Mouse (Mus musculus): ENCODE measurements around the gene Hs6st3. TPM values are rescaled to one million over a fixed set of nuclear protein-coding genes. Genes with fewer than 3 reads are reported as not detected.

The Hs6st3 gene
- polyA plus RNA-seq, 1 experiment from 2014 or later = 0.08 TPM

DNA sequence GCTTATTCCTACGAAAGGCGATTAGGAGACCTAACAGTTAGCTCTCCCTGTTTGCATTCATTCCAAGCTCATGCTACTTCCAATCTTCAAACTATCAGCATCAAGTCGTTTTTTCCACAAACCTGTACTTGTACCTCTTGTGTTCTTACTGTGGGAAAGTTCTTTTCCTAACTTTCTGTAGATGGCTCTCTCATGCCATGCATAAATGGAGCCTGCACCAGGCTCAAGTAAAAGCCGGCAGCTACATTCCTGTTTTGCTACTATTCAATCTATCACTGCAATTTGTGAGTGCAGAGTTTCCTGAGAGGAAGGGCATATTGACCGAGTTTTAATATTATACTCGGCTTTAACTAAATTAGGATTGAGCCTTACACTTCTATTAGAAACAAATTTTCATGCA is 25.6 kb upstream of the Hs6st3 start:
- H3K4me3 ChIP-seq (replicated peaks; ENCODE audit: low read depth, low read length) = no peak overlapping the region
- no peaks in the 10 kb centered on the region for H3K36me3 ChIP-seq (ENCODE audit: insufficient read depth, low read length)
- no peak overlapping the region for H3K9ac ChIP-seq (ENCODE audit: low read depth, low read length)
- no peaks in the 10 kb centered on the region for H3K9me3 ChIP-seq (replicated peaks; ENCODE audit: low read length)
- H3K4me1 ChIP-seq (replicated peaks; ENCODE audit: insufficient read depth, low read length) = no peaks in the 10 kb centered on the region
- no peak overlapping the region for H3K4me2 ChIP-seq (ENCODE audit: low read length)
- peak; percentile 21; the same call in 1 of the 2 replicates for TF ChIP-seq CTCF (IDR thresholded peaks at IDR 0.05; ENCODE audit: low read depth)
- H3K27ac ChIP-seq = no peak overlapping the region
- ATAC-seq (replicated peaks; ENCODE audit: low FRiP score, low read depth) (no peak), DNase-seq (ENCODE audit: low spot score) (no peak)
- no peaks in the 10 kb centered on the region for H3K27me3 ChIP-seq (ENCODE audit: insufficient read depth, low read length)
- 68% methylated on average over 6 of the region's 6 CpGs for WGBS

GRCm38 (mm10) chr14:119123582-119123981 is 14.6 kb upstream of the Hs6st3 start:
- no peak for TF ChIP-seq CTCF (IDR thresholded peaks at IDR 0.05; ENCODE audit: low read depth)
- DNase-seq (ENCODE audit: low spot score) = peak; percentile 57
- Histone ChIP-seq H3K36me3 (ENCODE audit: insufficient read depth, low read length) (no peaks in the 10 kb centered on the region), H3K9me3 (replicated peaks; ENCODE audit: low read length) (no peaks in the 10 kb centered on the region), H3K27me3 (ENCODE audit: insufficient read depth, low read length) (no peaks in the 10 kb centered on the region), H3K4me1 (replicated peaks; ENCODE audit: insufficient read depth, low read length) (peaks cover 2% of the 10 kb centered on the region; the same call in 1 of the 2 replicates), H3K9ac (ENCODE audit: low read depth, low read length) (0 out of 2 replicates have a peak overlapping the region, but pooled peaks have one; percentile 41), H3K4me3 (replicated peaks; ENCODE audit: low read depth, low read length) (peak overlapping the region; percentile 36), H3K27ac (no peak overlapping the region), H3K4me2 (ENCODE audit: low read length) (peak overlapping the region; percentile 64)
- ATAC-seq (replicated peaks; ENCODE audit: low FRiP score, low read depth) = peak; percentile 41; the same call in 1 of the 2 replicates
- 5% methylated on average over 12 of the region's 12 CpGs for WGBS

- ATAC-seq (replicated peaks; ENCODE audit: low FRiP score, low read depth) (peak; percentile 77), DNase-seq (ENCODE audit: low spot score) (peak; percentile 78)
- no peaks in the 10 kb centered on the region for H3K36me3 ChIP-seq (ENCODE audit: insufficient read depth, low read length)
- TF ChIP-seq CTCF (IDR thresholded peaks at IDR 0.05; ENCODE audit: low read depth) = peak; percentile 82
- WGBS = 26% methylated on average over 3 of the region's 3 CpGs
- H3K9ac ChIP-seq (ENCODE audit: low read depth, low read length) = no peak overlapping the region
- no peaks in the 10 kb centered on the region for H3K9me3 ChIP-seq (replicated peaks; ENCODE audit: low read length)
- peak overlapping the region; percentile 64 for H3K4me2 ChIP-seq (ENCODE audit: low read length)
- no peaks in the 10 kb centered on the region for H3K27me3 ChIP-seq (ENCODE audit: insufficient read depth, low read length)
- peak overlapping the region; percentile 36 for H3K4me3 ChIP-seq (replicated peaks; ENCODE audit: low read depth, low read length)
- peaks cover 2% of the 10 kb centered on the region; the same call in 1 of the 2 replicates for H3K4me1 ChIP-seq (replicated peaks; ENCODE audit: insufficient read depth, low read length)
- no peak overlapping the region for H3K27ac ChIP-seq
Observed at GRCm38 (mm10) chr14:119124061-119124460, 14.1 kb upstream of the Hs6st3 start.

GRCm38 (mm10) chr14:119125840-119126239 is 12.3 kb upstream of the Hs6st3 start:
- TF ChIP-seq CTCF (IDR thresholded peaks at IDR 0.05; ENCODE audit: low read depth) = no peak
- H3K4me2 ChIP-seq (ENCODE audit: low read length) = no peak overlapping the region
- ATAC-seq (replicated peaks; ENCODE audit: low FRiP score, low read depth) = no peak
- peaks cover 2% of the 10 kb centered on the region; the same call in 1 of the 2 replicates for H3K4me1 ChIP-seq (replicated peaks; ENCODE audit: insufficient read depth, low read length)
- no peak overlapping the region for H3K4me3 ChIP-seq (replicated peaks; ENCODE audit: low read depth, low read length)
- H3K36me3 ChIP-seq (ENCODE audit: insufficient read depth, low read length) = no peaks in the 10 kb centered on the region
- no peak for DNase-seq (ENCODE audit: low spot score)
- 56% methylated on average over 4 of the region's 4 CpGs for WGBS
- H3K9ac ChIP-seq (ENCODE audit: low read depth, low read length) = no peak overlapping the region
- H3K27me3 ChIP-seq (ENCODE audit: insufficient read depth, low read length) = no peaks in the 10 kb centered on the region
- H3K9me3 ChIP-seq (replicated peaks; ENCODE audit: low read length) = no peaks in the 10 kb centered on the region
- no peak overlapping the region for H3K27ac ChIP-seq

GRCm38 (mm10) chr14:119127330-119127729 is 10.8 kb upstream of the Hs6st3 start:
- peak; percentile 34; the same call in 1 of the 2 replicates for ATAC-seq (replicated peaks; ENCODE audit: low FRiP score, low read depth)
- no peak for DNase-seq (ENCODE audit: low spot score)
- no peak for TF ChIP-seq CTCF (IDR thresholded peaks at IDR 0.05; ENCODE audit: low read depth)
- WGBS = 95% methylated on average over 2 of the region's 2 CpGs
- Histone ChIP-seq H3K4me1 (replicated peaks; ENCODE audit: insufficient read depth, low read length) (peaks cover 2% of the 10 kb centered on the region; the same call in 1 of the 2 replicates), H3K9ac (ENCODE audit: low read depth, low read length) (no peak overlapping the region), H3K27ac (no peak overlapping the region), H3K4me2 (ENCODE audit: low read length) (no peak overlapping the region), H3K27me3 (ENCODE audit: insufficient read depth, low read length) (no peaks in the 10 kb centered on the region), H3K36me3 (ENCODE audit: insufficient read depth, low read length) (no peaks in the 10 kb centered on the region), H3K4me3 (replicated peaks; ENCODE audit: low read depth, low read length) (no peak overlapping the region), H3K9me3 (replicated peaks; ENCODE audit: low read length) (no peaks in the 10 kb centered on the region)

DNA sequence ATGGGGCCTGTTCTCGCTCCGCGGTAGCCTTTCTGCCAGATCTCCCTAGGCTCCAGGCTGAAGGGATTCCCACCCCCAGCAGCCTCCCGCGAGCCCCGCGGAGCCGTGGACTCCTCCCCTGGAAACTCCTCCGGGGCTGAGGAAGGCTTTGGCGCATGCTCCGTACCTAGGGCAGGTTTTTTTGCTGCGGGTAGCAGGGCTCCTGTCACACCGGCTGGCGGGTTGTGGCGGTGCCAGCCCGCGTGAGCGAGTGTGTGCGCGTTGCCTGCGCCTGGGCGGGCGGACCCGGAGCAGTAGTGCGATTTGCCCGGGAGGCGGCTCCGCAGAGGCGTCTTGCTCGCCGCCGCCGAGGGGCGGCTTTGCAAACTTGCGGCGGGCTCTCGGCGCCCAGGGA is 632 bp upstream of the Hs6st3 start:
- Histone ChIP-seq H3K27me3 (ENCODE audit: insufficient read depth, low read length) (peaks cover 29% of the 10 kb centered on the region), H3K27ac (no peak overlapping the region)

GRCm38 (mm10) chr14:119138786-119139100 is 602 bp downstream of the Hs6st3 start:
- under 1% methylated on average over 20 of the region's 20 CpGs for WGBS
- H3K4me3 ChIP-seq (replicated peaks; ENCODE audit: low read depth, low read length) = peak overlapping the region; percentile 65

More for the DNA sequence above, 632 bp upstream of the Hs6st3 start:
- DNase-seq (ENCODE audit: low spot score) (peak; percentile 70), ATAC-seq (replicated peaks; ENCODE audit: low FRiP score, low read depth) (peak; percentile 78)
- Histone ChIP-seq H3K4me2 (ENCODE audit: low read length) (peak overlapping the region; percentile 98), H3K9ac (ENCODE audit: low read depth, low read length) (peak overlapping the region; percentile 53), H3K9me3 (replicated peaks; ENCODE audit: low read length) (no peaks in the 10 kb centered on the region), H3K36me3 (ENCODE audit: insufficient read depth, low read length) (no peaks in the 10 kb centered on the region), H3K4me3 (replicated peaks; ENCODE audit: low read depth, low read length) (peak overlapping the region; percentile 65), H3K4me1 (replicated peaks; ENCODE audit: insufficient read depth, low read length) (0 out of 2 replicates have a peak, but pooled peaks cover 3% of the 10 kb centered on the region)
- peak; percentile 22; the same call in 1 of the 2 replicates for TF ChIP-seq CTCF (IDR thresholded peaks at IDR 0.05; ENCODE audit: low read depth)
- under 1% methylated on average over 38 of the region's 38 CpGs for WGBS

More at GRCm38 (mm10) chr14:119138786-119139100, 602 bp downstream of the Hs6st3 start:
- H3K36me3 ChIP-seq (ENCODE audit: insufficient read depth, low read length) = no peaks in the 10 kb centered on the region
- peaks cover 29% of the 10 kb centered on the region for H3K27me3 ChIP-seq (ENCODE audit: insufficient read depth, low read length)
- H3K4me2 ChIP-seq (ENCODE audit: low read length) = peak overlapping the region; percentile 98
- ATAC-seq (replicated peaks; ENCODE audit: low FRiP score, low read depth) (no peak; the same call in 1 of the 2 replicates), DNase-seq (ENCODE audit: low spot score) (no peak)
- no peak for TF ChIP-seq CTCF (IDR thresholded peaks at IDR 0.05; ENCODE audit: low read depth)
- H3K4me1 ChIP-seq (replicated peaks; ENCODE audit: insufficient read depth, low read length) = 0 out of 2 replicates have a peak, but pooled peaks cover 3% of the 10 kb centered on the region
- H3K9ac ChIP-seq (ENCODE audit: low read depth, low read length) = no peak overlapping the region
- H3K9me3 ChIP-seq (replicated peaks; ENCODE audit: low read length) = no peaks in the 10 kb centered on the region
- no peak overlapping the region for H3K27ac ChIP-seq
